ENCODE assay signal across 9 mouse cellular contexts in the genomic region with DNA sequence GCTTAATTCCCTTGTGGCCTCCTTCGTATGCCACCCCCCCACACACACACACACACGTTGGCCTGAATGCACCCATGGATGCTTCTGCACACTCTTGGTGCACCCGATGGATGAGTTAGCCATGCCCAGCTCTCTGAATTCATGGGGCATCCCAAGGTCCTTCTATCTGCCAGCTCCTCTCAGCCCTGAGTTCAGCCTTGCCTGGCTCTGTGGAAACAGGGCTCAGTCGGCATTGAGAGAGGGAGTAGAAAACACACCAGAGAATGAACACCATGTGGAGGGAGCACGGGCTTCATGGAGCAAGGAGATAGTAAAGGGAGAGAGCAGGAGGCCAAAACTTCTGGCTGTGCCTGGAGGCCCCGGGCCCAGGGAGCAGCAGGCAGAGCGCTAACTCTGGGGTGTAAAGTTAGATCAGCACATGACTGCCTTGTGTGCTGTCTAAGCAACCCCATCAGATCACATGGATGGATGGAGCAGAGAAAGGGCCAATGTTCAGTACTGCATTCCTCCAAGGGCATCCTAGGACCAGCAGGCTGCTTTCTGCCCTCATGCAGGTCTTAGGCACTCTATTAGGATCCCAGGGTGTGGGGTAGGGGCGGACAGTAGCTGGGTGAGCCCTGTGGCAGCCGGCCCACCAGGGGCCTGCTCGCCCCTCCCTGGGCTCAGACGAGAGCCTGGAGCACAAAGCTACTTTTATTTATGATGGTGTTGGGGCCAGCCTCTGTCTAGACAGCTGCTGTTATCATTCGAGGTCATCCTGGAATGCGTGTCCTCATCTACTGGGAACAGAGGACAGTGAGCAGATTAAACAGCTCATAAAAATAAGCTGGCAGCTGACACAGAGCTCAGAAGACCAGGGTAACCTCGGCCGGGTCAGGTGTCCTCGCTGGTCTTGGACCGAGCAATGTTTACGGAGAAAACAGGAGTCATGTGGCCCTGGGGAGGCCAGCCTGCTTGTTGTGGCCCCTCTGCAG.
DNase-seq lines count a peak whose midpoint lies in the region; ATAC-seq lines count a peak whose summit lies in the region.
"Had no signal": no experiment of that assay in that cellular context is flagged by ENCODE, and none has a peak within 500 bp of the region (broad histone marks: within the 10 kb centered on the region; RNA-seq: fewer than 3 reads in every experiment).

No protein-coding gene starts in this region.

- WGBS in hindbrain, embryonic 10.5 days = 74% methylated on average over 18 of the region's 18 CpGs
- 66% methylated on average over 18 of the region's 18 CpGs for WGBS in hindbrain, embryonic 12.5 days
- WGBS in heart, embryonic 12.5 days = 54% methylated on average over 18 of the region's 18 CpGs
- 58% methylated on average over 18 of the region's 18 CpGs for whole genome bisulfite sequencing in limb, embryonic 10.5 days
- 84% methylated on average over 18 of the region's 18 CpGs for WGBS in forebrain, embryonic 12.5 days

- H3K27ac ChIP-seq in hindbrain, embryonic 10.5 days = peak overlapping the region; percentile 62
- no peak overlapping the region for H3K27ac ChIP-seq in hindbrain, embryonic 12.5 days
- 0 out of 2 replicates have a peak overlapping the region, but pooled peaks have one; percentile 7 for H3K27ac ChIP-seq in heart, embryonic 12.5 days (ENCODE audit: poor library complexity, severe bottlenecking)
- peak overlapping the region; percentile 76 for H3K27ac ChIP-seq in limb, embryonic 10.5 days
- H3K27ac ChIP-seq in forebrain, embryonic 12.5 days = no peak overlapping the region

- H3K36me3 ChIP-seq in hindbrain, embryonic 10.5 days = no peaks in the 10 kb centered on the region
- H3K36me3 ChIP-seq in hindbrain, embryonic 12.5 days = no peaks in the 10 kb centered on the region
- H3K36me3 ChIP-seq in heart, embryonic 12.5 days = no peaks in the 10 kb centered on the region
- H3K36me3 ChIP-seq in limb, embryonic 10.5 days = no peaks in the 10 kb centered on the region
- H3K36me3 ChIP-seq in forebrain, embryonic 12.5 days (replicated peaks) = no peaks in the 10 kb centered on the region

- no peak for ATAC-seq in hindbrain, embryonic 12.5 days (ENCODE audit: low FRiP score)
- no peak for ATAC-seq in heart, embryonic 12.5 days (ENCODE audit: insufficient number of reproducible peaks, low FRiP score)
- no peak for ATAC-seq in forebrain, embryonic 12.5 days (ENCODE audit: low FRiP score)

- H3K4me1 ChIP-seq in hindbrain, embryonic 10.5 days (replicated peaks) = peaks cover 68% of the 10 kb centered on the region
- H3K4me1 ChIP-seq in hindbrain, embryonic 12.5 days = peaks cover 36% of the 10 kb centered on the region
- H3K4me1 ChIP-seq in heart, embryonic 12.5 days (replicated peaks) = peaks cover 50% of the 10 kb centered on the region
- H3K4me1 ChIP-seq in limb, embryonic 10.5 days = peaks cover 72% of the 10 kb centered on the region
- peaks cover 11% of the 10 kb centered on the region for H3K4me1 ChIP-seq in forebrain, embryonic 12.5 days

- no peak overlapping the region for H3K9ac ChIP-seq in hindbrain, embryonic 12.5 days
- no peak overlapping the region for H3K9ac ChIP-seq in heart, embryonic 12.5 days
- H3K9ac ChIP-seq in forebrain, embryonic 12.5 days = no peak overlapping the region

- no peak for DNase-seq in hindbrain, embryonic 10.5 days (ENCODE audit: low spot score)
- DNase-seq in adrenal gland, postnatal 14 days = peak; percentile 78
- no peak for DNase-seq in limb, embryonic 10.5 days (ENCODE audit: low spot score)
- DNase-seq in thymus, adult 18-20 months = no peak
- DNase-seq in cerebellum, adult 9-10 months = no peak

- no peak overlapping the region for H3K4me3 ChIP-seq in hindbrain, embryonic 10.5 days
- H3K4me3 ChIP-seq in hindbrain, embryonic 12.5 days = no peak overlapping the region
- no peak overlapping the region for H3K4me3 ChIP-seq in heart, embryonic 12.5 days
- H3K4me3 ChIP-seq in limb, embryonic 10.5 days = no peak overlapping the region
- no peak overlapping the region for H3K4me3 ChIP-seq in forebrain, embryonic 12.5 days (replicated peaks)

- H3K4me2 ChIP-seq in hindbrain, embryonic 12.5 days (replicated peaks) = no peak overlapping the region
- H3K4me2 ChIP-seq in heart, embryonic 12.5 days = no peak overlapping the region
- no peak overlapping the region for H3K4me2 ChIP-seq in forebrain, embryonic 12.5 days
- H3K4me2 ChIP-seq: liver, embryonic 11.5 days had no signal

- H3K9me3 ChIP-seq in hindbrain, embryonic 10.5 days = no peaks in the 10 kb centered on the region
- H3K9me3 ChIP-seq in hindbrain, embryonic 12.5 days (replicated peaks) = no peaks in the 10 kb centered on the region
- H3K9me3 ChIP-seq in heart, embryonic 12.5 days (replicated peaks) = no peaks in the 10 kb centered on the region
- no peaks in the 10 kb centered on the region for H3K9me3 ChIP-seq in limb, embryonic 10.5 days (replicated peaks)
- H3K9me3 ChIP-seq in forebrain, embryonic 12.5 days = no peaks in the 10 kb centered on the region

- peaks cover 18% of the 10 kb centered on the region for H3K27me3 ChIP-seq in hindbrain, embryonic 10.5 days (ENCODE audit: insufficient read depth, poor library complexity, severe bottlenecking)
- H3K27me3 ChIP-seq in hindbrain, embryonic 12.5 days = no peaks in the 10 kb centered on the region
- no peaks in the 10 kb centered on the region for H3K27me3 ChIP-seq in heart, embryonic 12.5 days (replicated peaks)
- H3K27me3 ChIP-seq in limb, embryonic 10.5 days (ENCODE audit: low read depth, poor library complexity, severe bottlenecking) = no peaks in the 10 kb centered on the region
- 0 out of 2 replicates have a peak, but pooled peaks cover 5% of the 10 kb centered on the region for H3K27me3 ChIP-seq in forebrain, embryonic 12.5 days

Comparison
In these comparisons a context has a peak if more than half of its experiments do, and no peak if none do; other contexts are left out.
1. H3K27ac ChIP-seq: peak in hindbrain, embryonic 10.5 days (single experiment), heart, embryonic 12.5 days (single experiment) and limb, embryonic 10.5 days (single experiment); none in hindbrain, embryonic 12.5 days (single experiment) and forebrain, embryonic 12.5 days (single experiment).